Mouse (Mus musculus) lung, postnatal 25 days (tissue): ENCODE data around the gene Ltbr.
"Not testable (repeated sequence)": the region's sequence is repeated elsewhere in the genome, so short reads cannot be mapped to it uniquely, and the experiment has no call there.

ENCODE experiments used
- DNase-seq: peaks from one replicate; pipeline ENCODE4 v3.0.0; 2022; ENCODE audit warnings: low spot score

Gene Ltbr

DNA sequence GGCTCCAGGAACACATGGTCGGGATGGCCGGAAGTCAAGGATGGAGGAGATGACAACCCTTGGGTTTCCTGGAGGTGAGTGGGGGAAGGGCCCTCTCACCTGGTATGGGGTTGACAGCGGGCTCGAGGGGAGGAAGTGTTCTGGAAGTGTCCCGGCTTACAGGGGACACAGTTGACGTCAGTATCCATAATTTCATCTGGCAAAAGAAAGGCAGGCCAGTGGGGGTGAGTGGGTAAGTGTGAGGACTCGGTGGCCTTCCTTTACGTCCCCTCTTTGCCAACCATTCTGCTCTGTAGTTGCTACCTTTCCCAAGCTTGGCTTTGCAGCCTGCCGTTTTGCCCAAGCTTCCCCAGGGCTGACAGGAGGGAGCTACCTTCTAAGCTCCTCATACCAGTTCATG lies 1.5 kb downstream of the Ltbr start:
- DNase-seq, result no peak

DNA sequence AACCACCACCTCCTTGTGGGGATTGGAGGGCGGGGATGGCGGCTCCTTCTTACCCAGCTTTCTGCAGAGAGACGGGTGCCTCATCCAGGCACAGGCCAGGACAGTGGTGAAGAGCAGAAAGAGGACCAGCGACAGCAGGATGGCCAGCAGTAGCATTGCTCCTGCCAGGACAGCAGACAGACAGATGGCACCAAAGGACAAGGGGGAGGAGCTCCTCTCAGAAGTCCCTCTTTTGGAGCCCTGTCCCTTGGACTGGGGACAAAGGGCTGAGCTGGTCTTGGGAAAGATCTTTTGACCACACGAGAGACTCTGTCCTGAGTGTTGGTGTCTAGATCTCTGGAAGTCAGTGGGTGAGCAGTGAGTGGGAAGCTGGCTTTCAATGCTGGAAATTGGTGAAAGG lies 4.3 kb downstream of the Ltbr start:
- DNase-seq, result no peak

- DNase-seq, result no peak
Measured at GRCm38 (mm10) chr6:125308921-125309320, 4.8 kb downstream of the Ltbr start.

DNA sequence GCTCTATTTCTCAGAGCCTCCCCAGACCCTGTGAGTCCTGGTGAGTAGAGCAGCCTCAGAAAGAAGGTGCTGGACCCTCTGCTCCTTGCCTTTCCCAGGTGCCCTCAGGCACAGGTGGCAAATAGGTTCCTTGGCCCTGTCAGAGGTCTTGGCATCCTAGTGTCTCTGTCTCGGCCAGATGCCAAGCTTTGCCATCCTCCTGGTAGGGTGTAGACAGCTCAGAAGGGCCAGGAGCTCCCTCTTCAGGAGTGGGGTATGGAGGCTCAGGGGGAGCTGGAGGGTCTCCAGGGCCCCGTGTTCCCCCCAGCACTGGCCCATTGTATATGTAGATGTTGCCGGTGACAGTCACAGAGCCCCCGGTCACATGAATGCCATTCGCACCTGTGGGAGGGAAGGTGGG lies 6.6 kb downstream of the Ltbr start:
- DNase-seq, result no peak

GRCm38 (mm10) chr6:125305465-125305864 lies 8.2 kb downstream of the Ltbr start:
- DNase-seq, result no peak

DNA sequence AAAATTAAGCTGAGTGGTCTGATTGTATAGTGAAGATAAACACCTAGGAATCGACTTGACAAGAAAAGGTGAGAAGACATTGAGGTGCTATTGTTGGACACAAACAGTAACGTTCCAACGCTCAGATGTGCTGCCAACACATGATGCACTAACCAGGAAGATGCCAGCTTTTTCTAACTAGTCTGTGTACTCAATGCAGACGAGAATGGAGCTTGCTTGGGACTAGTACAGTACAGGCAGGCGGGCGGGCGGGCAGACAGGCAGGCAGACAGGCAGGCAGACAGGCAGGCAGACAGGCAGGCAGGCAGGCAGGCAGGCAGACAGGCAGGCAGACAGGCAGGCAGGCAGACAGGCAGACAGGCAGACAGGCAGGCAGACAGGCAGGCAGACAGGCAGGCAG lies 9.3 kb downstream of the Ltbr start:
- DNase-seq, result not testable (repeated sequence)

- no peak for DNase-seq
Measured at GRCm38 (mm10) chr6:125303242-125303641, 10.4 kb downstream of the Ltbr start.

GRCm38 (mm10) chr6:125302231-125302982 lies 11.3 kb downstream of the Ltbr start:
- DNase-seq, result peak; percentile 42

DNA sequence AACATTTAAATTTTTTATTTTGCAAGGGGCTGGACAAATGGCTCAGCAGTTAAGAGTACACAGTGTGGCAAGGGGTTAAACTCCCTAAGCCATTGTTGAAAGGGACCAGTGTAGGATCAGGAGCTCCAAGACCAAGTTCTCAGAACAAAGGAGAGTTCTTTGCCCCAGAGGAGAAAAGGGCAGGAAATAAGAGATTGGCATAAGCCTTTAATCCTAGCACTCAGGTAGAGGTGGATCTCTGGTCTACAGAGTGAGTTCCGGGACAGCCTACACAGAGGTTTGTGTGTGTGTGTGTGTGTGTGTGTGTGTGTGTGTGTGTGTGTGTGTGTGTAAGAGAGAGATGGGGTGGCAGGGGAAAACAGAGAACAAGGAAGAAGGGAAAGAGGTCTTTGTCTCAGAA lies 12.7 kb downstream of the Ltbr start:
- DNase-seq, result no peak

- no peak for DNase-seq
Measured at GRCm38 (mm10) chr6:125297149-125297820, 16.4 kb downstream of the Ltbr start.

GRCm38 (mm10) chr6:125294049-125294448 lies 19.6 kb downstream of the Ltbr start:
- DNase-seq, result no peak

DNA sequence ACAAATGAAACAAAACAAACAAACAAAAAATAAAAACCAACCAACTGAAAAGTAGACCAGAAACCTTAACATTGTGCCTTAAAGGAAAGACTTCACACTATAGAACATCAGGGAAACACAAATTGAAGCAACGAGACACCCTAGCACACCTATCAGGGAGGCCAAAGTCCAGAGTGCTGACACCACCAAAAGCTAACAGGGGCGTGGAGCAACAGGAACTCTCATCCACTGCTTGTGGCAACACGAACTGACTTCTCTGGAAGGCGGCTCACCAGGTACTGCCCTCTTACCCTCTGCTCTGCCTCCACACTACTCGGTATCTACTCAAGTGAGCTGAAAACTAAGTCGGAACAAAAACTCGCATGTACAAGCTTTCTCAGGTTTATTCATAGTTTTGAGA lies 21.4 kb downstream of the Ltbr start:
- no peak for DNase-seq

- no peak for DNase-seq
Measured at GRCm38 (mm10) chr6:125291329-125291728, 22.4 kb downstream of the Ltbr start.

GRCm38 (mm10) chr6:125288730-125289129 lies 25.0 kb downstream of the Ltbr start:
- DNase-seq, result no peak

DNA sequence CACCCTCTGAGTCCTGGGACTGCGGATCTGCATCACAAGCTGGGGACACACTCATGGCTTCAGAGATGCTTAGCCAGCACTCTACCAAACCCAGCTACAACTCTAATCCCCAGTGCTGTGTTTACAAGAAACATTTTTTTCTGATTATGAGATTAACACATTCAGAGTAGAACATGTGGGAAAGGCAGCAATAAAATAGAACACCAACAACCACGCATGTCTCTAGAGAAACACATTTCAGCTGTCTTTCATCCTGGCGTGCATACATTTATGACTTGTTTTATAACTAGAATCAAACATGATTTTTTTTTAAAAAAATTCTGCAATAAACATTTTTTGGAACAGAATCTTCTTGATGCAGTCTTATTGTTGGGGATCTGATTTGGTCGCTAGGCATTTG lies 26.7 kb downstream of the Ltbr start:
- DNase-seq, result no peak

- no peak for DNase-seq
Measured at GRCm38 (mm10) chr6:125285890-125286289, 27.8 kb downstream of the Ltbr start, which contains the start of gene Tuba3a. TSS of gene Tuba3a (minus strand) at chr6:125286042.

GRCm38 (mm10) chr6:125284751-125285150 lies 28.9 kb downstream of the Ltbr start:
- DNase-seq, result no peak

GRCm38 (mm10) chr6:125284250-125284649 lies 29.4 kb downstream of the Ltbr start:
- DNase-seq, result no peak

GRCm38 (mm10) chr6:125282721-125283120 lies 31.0 kb downstream of the Ltbr start:
- DNase-seq, result not testable (repeated sequence)

GRCm38 (mm10) chr6:125279729-125280128 lies 34.0 kb downstream of the Ltbr start:
- DNase-seq, result no peak

- peak; percentile 64 for DNase-seq
Measured at GRCm38 (mm10) chr6:125274841-125275563, 38.7 kb downstream of the Ltbr start.

GRCm38 (mm10) chr6:125272228-125272785 lies 41.4 kb downstream of the Ltbr start:
- DNase-seq, result no peak
